Mouse (Mus musculus) G1E (cell line): ENCODE measurements around the gene Rnf26. TPM values are rescaled to one million over a fixed set of nuclear protein-coding genes. Genes with fewer than 3 reads are reported as not detected.

Experiments
- ATAC-seq: 2 replicates; pipeline ENCODE4 v1.8.0; 2016; ENCODE audit warnings: mild to moderate bottlenecking; ENCODE audit not compliant: insufficient number of reproducible peaks, poor library complexity, low FRiP score, severe bottlenecking; ENCODE audit errors: extremely low read depth
- DNase-seq: peaks from one replicate; pipeline ENCODE4 v3.0.0; 2012; ENCODE audit warnings: low spot score
- H3K27me3 ChIP-seq: 2 replicates; pipeline ENCODE4 v1.6.1; 2012; ENCODE audit warnings: mild to moderate bottlenecking, low read length, inconsistent platforms; ENCODE audit not compliant: insufficient read depth
- H3K36me3 ChIP-seq: replicated peaks from 2 replicates; pipeline ENCODE3; 2012; ENCODE audit warnings: mild to moderate bottlenecking, inconsistent platforms
- H3K4me1 ChIP-seq: 2 replicates; pipeline ENCODE4 v1.6.1; 2012; ENCODE audit warnings: low read depth, low read length, inconsistent platforms, mixed read lengths; ENCODE audit not compliant: insufficient read depth
- H3K4me3 ChIP-seq: 2 replicates; pipeline ENCODE4 v1.5.1; 2012; ENCODE audit warnings: low read depth, mild to moderate bottlenecking, inconsistent platforms, low read length, moderate library complexity, mixed read lengths
- H3K9me3 ChIP-seq: replicated peaks from 2 replicates; pipeline ENCODE4 v1.6.1; 2012; ENCODE audit warnings: inconsistent platforms
- CTCF ChIP-seq: IDR thresholded peaks from 2 replicates; pipeline ENCODE4 v1.5.1; 2012; ENCODE audit warnings: low read depth, low read length, inconsistent platforms, mixed read lengths
- GATA1 ChIP-seq: IDR thresholded peaks from 2 replicates; pipeline ENCODE4 v1.6.1; 2012; ENCODE audit warnings: borderline replicate concordance, low read length, inconsistent platforms, mixed read lengths
- GATA2 ChIP-seq: IDR thresholded peaks from 2 replicates; pipeline ENCODE4 v1.6.1; 2012; ENCODE audit warnings: low read depth, low read length, inconsistent platforms, borderline replicate concordance
- POLR2AphosphoS5 ChIP-seq: IDR thresholded peaks from 2 replicates; pipeline ENCODE4 v1.6.1; 2012; ENCODE audit warnings: low read depth, low read length, inconsistent platforms; ENCODE audit not compliant: insufficient replicate concordance
- TAL1 ChIP-seq: conservative IDR thresholded peaks from 2 replicates; pipeline ENCODE4 v1.6.1; 2012; ENCODE audit warnings: low read depth, low read length, inconsistent platforms, mixed read lengths
- polyA plus RNA-seq: library from polyadenylated mRNA; stranded (reverse); fragments of >175 nt; gene quantifications from 2 replicates; pipeline ENCODE4 v1.2.3, GENCODE M21; 2012
- total RNA-seq, 2 experiments: library from RNA; stranded (forward) in 1 of 2; stranded (reverse) in 1 of 2; fragments of 200-1000 nt in 1 of 2; fragments of >200 nt in 1 of 2; fragmentation: Nextera tagmentation in 1 of 2; gene quantifications; 2 replicates each; pipeline ENCODE4 v1.2.3; 2014 to 2017

Gene Rnf26
- total and polyA plus RNA-seq, 3 experiments = 10.5 to 46.9 (median 41.9) TPM

GRCm38 (mm10) chr9:44083392-44084121 lies 29.8 kb downstream of the Rnf26 start:
- peaks cover 5% of the 10 kb centered on the region for H3K36me3 ChIP-seq
- H3K27me3 ChIP-seq = peaks cover 32% of the 10 kb centered on the region
- TF ChIP-seq POLR2AphosphoS5 = no peak
- TF ChIP-seq GATA1 = no peak
- no peak for TF ChIP-seq TAL1
- no peak for TF ChIP-seq GATA2
- DNase-seq (no peak), ATAC-seq (no peak)
- H3K4me3 ChIP-seq = no peak overlapping the region
- no peaks in the 10 kb centered on the region for H3K9me3 ChIP-seq
- H3K4me1 ChIP-seq = peaks cover 50% of the 10 kb centered on the region

DNA sequence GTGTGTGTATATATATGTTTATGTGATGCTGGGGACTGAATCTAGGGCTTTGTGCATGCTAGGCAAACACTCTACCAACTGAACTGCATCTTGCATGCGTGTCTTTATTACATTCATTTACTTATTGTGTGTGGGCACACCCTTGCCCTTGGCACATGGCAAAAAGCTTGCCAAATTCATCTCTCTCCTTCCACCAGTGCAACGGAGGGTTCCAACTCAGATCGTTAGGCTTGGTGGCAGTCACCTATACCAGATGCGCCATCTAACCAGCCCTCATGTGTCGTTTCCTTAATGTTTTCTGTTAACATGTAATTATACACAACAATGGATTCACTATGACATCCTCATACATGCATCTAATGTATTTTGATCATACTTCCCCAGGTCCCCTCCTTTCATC lies 31.1 kb downstream of the Rnf26 start:
- no peak overlapping the region for H3K4me3 ChIP-seq
- H3K36me3 ChIP-seq = peaks cover 7% of the 10 kb centered on the region
- H3K4me1 ChIP-seq = peaks cover 45% of the 10 kb centered on the region
- no peaks in the 10 kb centered on the region for H3K9me3 ChIP-seq
- TF ChIP-seq GATA2 = no peak
- TF ChIP-seq GATA1 = no peak
- TF ChIP-seq TAL1 = no peak
- ATAC-seq (no peak), DNase-seq (no peak)
- H3K27me3 ChIP-seq = peaks cover 29% of the 10 kb centered on the region

GRCm38 (mm10) chr9:44081581-44081980 lies 31.7 kb downstream of the Rnf26 start:
- H3K36me3 ChIP-seq = peaks cover 7% of the 10 kb centered on the region
- peaks cover 45% of the 10 kb centered on the region for H3K4me1 ChIP-seq
- H3K27me3 ChIP-seq = peaks cover 29% of the 10 kb centered on the region
- H3K9me3 ChIP-seq = no peaks in the 10 kb centered on the region
- no peak for TF ChIP-seq CTCF
- no peak for TF ChIP-seq POLR2AphosphoS5
- TF ChIP-seq TAL1 = no peak
- TF ChIP-seq GATA1 = no peak
- TF ChIP-seq GATA2 = no peak
- H3K4me3 ChIP-seq = no peak overlapping the region
- DNase-seq (no peak), ATAC-seq (no peak)

DNA sequence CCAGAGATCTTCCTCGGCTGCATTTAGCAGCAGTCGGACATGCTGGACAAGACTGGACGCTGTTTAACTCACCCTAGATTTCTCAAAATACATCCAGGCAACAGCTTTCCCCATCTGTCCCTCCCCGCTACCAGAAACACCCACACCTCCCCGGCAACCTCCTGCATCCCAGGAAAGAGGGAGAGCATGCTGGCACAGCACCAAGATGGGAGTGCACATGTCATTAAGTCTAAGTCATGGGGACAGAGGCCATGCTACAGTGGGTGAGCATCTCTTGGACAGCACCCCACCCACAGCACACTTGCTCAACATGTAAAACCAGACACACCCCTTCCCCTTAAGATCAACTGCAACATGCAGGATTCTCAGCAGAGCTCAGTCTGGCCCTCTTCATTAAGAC lies 32.4 kb downstream of the Rnf26 start:
- no peak overlapping the region for H3K4me3 ChIP-seq
- DNase-seq (no peak), ATAC-seq (no peak)
- peaks cover 8% of the 10 kb centered on the region for H3K36me3 ChIP-seq
- TF ChIP-seq TAL1 = no peak
- no peak for TF ChIP-seq CTCF
- TF ChIP-seq POLR2AphosphoS5 = no peak
- no peak for TF ChIP-seq GATA2
- no peak for TF ChIP-seq GATA1
- peaks cover 42% of the 10 kb centered on the region for H3K4me1 ChIP-seq
- H3K27me3 ChIP-seq = peaks cover 25% of the 10 kb centered on the region
- no peaks in the 10 kb centered on the region for H3K9me3 ChIP-seq

DNA sequence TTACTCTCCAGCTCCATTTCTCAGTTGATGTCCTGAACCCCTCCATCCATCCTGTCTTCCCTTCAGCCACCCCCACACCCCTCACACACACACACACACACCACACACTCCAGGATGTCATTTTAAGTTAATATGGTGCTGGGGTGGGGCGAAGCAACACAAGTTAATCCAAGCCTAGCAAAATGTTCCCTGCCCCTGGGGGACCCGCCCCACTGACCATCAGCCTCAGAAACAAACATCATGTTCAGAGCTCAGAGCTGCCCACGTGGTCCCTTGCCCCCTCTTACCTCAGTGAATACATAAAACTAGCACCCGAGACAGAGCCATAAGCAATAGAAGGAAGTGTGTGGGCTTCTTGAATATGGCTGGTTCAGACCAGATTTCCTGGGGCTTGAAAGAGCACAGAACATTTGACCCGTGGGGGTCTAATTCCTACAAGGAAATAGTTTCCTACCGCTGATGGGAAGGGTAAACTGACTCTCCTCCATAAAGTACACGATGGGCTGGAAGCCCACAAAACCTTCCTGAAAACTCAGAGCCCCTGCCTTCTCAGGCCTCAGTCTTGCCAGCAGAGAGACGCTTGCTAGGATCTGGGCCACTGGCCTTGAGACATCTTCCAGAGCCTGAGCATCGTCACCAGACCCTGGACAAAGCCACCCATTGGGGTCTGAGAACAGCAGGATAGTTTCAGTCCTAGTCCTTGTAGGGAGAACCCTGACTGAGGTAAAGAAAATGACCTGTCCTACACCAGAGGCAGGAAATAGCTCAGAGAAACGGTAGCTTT lies 33.1 kb downstream of the Rnf26 start:
- H3K4me3 ChIP-seq = no peak overlapping the region
- peaks cover 36% of the 10 kb centered on the region for H3K4me1 ChIP-seq
- TF ChIP-seq TAL1 = no peak
- TF ChIP-seq POLR2AphosphoS5 = no peak
- TF ChIP-seq GATA2 = no peak
- no peak for TF ChIP-seq GATA1
- TF ChIP-seq CTCF = no peak
- H3K27me3 ChIP-seq = peaks cover 19% of the 10 kb centered on the region
- DNase-seq (no peak), ATAC-seq (no peak)
- H3K36me3 ChIP-seq = peaks cover 10% of the 10 kb centered on the region
- no peaks in the 10 kb centered on the region for H3K9me3 ChIP-seq

- Histone ChIP-seq H3K4me1 (peaks cover 26% of the 10 kb centered on the region), H3K36me3 (peaks cover 10% of the 10 kb centered on the region), H3K27me3 (peaks cover 15% of the 10 kb centered on the region), H3K4me3 (no peak overlapping the region), H3K9me3 (no peaks in the 10 kb centered on the region)
- ATAC-seq (peak; percentile 24; the same call in 1 of the 2 replicates), DNase-seq (no peak)
- TF ChIP-seq POLR2AphosphoS5 (no peak), GATA2 (no peak), TAL1 (no peak), GATA1 (no peak)
Observed at GRCm38 (mm10) chr9:44078955-44079756, 34.2 kb downstream of the Rnf26 start.
